Comparison of ENCODE assay signal across 17 mouse cellular contexts in the genomic region with DNA sequence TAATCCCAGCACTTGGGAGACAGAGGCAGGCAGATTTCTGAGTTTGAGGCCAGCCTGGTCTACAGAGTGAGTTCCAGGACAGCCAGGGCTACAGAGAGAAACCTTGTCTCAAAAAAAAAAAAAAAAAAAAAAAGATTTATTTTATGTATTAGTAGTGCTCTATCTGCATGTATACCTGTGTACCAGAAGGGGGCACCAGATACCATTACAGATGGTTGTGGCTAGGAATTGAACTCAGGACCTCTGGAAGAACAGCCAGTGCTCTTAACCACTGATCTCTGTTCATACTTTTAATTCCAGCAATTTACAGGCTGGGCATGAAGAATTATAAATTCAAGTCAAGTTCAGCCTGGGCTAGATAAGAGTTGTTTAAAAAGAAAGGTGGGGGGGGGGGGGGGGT. TPM values are rescaled to one million over a fixed set of nuclear protein-coding genes. Genes with fewer than 3 reads are reported as not detected.
A peak's percentile ranks its signal among the peaks of the same experiment; 100 is the strongest.
DNase-seq lines count a peak whose midpoint lies in the region; ATAC-seq and TF ChIP-seq lines count a peak whose summit lies in the region.
"Not testable (repeated sequence)": the region's sequence is repeated elsewhere in the genome, so short reads cannot be mapped to it uniquely, and the experiment has no call there.
"Had no signal": no experiment of that assay in that cellular context is flagged by ENCODE, and none has a peak within 500 bp of the region (broad histone marks: within the 10 kb centered on the region; RNA-seq: fewer than 3 reads in every experiment).

No protein-coding gene starts in this region.

- not testable (repeated sequence) for H3K27ac ChIP-seq in cortical plate, adult 2 months (ENCODE audit: insufficient read depth, low read length); heart, postnatal 0 days (ENCODE audit: low read depth); layer of hippocampus, adult 2 months; lung, postnatal 0 days (ENCODE audit: low read length); stomach, postnatal 0 days (replicated peaks)

- not testable (repeated sequence) for H3K4me2 ChIP-seq in heart, postnatal 0 days (ENCODE audit: low read depth, low read length); lung, postnatal 0 days (replicated peaks; ENCODE audit: low read depth, low read length); stomach, postnatal 0 days (replicated peaks; ENCODE audit: low read depth)

- TF ChIP-seq CTCF in cortical plate, adult 2 months (IDR thresholded peaks at IDR 0.05; ENCODE audit: extremely low read depth, insufficient read depth, low read length) = 0 out of 2 replicates have a peak, but pooled peaks have one; percentile 1
- peak; percentile 28 for TF ChIP-seq CTCF in heart, postnatal 0 days (IDR thresholded peaks at IDR 0.05; ENCODE audit: low read depth)
- TF ChIP-seq CTCF in layer of hippocampus, adult 2 months (conservative IDR thresholded peaks at IDR 0.05) = peak; percentile 63
- TF ChIP-seq CTCF in lung, postnatal 0 days (IDR thresholded peaks at IDR 0.05) = peak; percentile 49
- peak; percentile 54 for TF ChIP-seq CTCF in stomach, postnatal 0 days (IDR thresholded peaks at IDR 0.05; ENCODE audit: low read depth)

- H3K9me3 ChIP-seq in heart, postnatal 0 days (replicated peaks; ENCODE audit: control insufficient read depth, low read length); lung, postnatal 0 days (ENCODE audit: low read length); stomach, postnatal 0 days (ENCODE audit: control insufficient read depth, low read length): not testable (repeated sequence)

- TF ChIP-seq EP300 in heart, postnatal 0 days (IDR thresholded peaks at IDR 0.05; ENCODE audit: low read depth); lung, postnatal 0 days (IDR thresholded peaks at IDR 0.05); stomach, postnatal 0 days (optimal IDR thresholded peaks at IDR 0.05): not testable (repeated sequence)

- not testable (repeated sequence) for H3K9ac ChIP-seq in heart, postnatal 0 days (replicated peaks; ENCODE audit: low read depth, low read length); lung, postnatal 0 days (replicated peaks; ENCODE audit: low read depth); stomach, postnatal 0 days (ENCODE audit: low read length)

- H3K36me3 ChIP-seq in heart, postnatal 0 days (replicated peaks; ENCODE audit: control insufficient read depth, insufficient read depth, low read length); lung, postnatal 0 days (ENCODE audit: insufficient read depth, low read length); stomach, postnatal 0 days (ENCODE audit: control insufficient read depth, insufficient read depth, low read length): not testable (repeated sequence)

- DNase-seq in CD4-positive helper T cell, adult 2 months (ENCODE audit: low read depth, low spot score) = peak; percentile 46
- DNase-seq in NIH3T3 (ENCODE audit: low read depth) = peak; percentile 9
- not testable (repeated sequence) for DNase-seq in heart, postnatal 0 days (ENCODE audit: low spot score); layer of hippocampus, adult 2 months (ENCODE audit: low spot score in 2 of 2); lung, postnatal 0 days (ENCODE audit: low spot score); stomach, postnatal 0 days (ENCODE audit: low spot score)

- not testable (repeated sequence) for H3K4me3 ChIP-seq in cortical plate, adult 2 months (ENCODE audit: insufficient read depth, low read length); heart, postnatal 0 days (ENCODE audit: low read depth, low read length); layer of hippocampus, adult 2 months; lung, postnatal 0 days (ENCODE audit: low read depth, low read length); stomach, postnatal 0 days (ENCODE audit: low read depth, low read length)

- ATAC-seq in heart, postnatal 0 days (ENCODE audit: insufficient read depth, low read depth); lung, postnatal 0 days; stomach, postnatal 0 days (ENCODE audit: low FRiP score, low TSS enrichment): not testable (repeated sequence)

- not testable (repeated sequence) for H3K4me1 ChIP-seq in cortical plate, adult 2 months (ENCODE audit: control insufficient read depth, insufficient read depth, low read length); heart, postnatal 0 days (ENCODE audit: control insufficient read depth, insufficient read depth); lung, postnatal 0 days (ENCODE audit: insufficient read depth, low read depth, low read length); stomach, postnatal 0 days (replicated peaks; ENCODE audit: control insufficient read depth, insufficient read depth)

- not testable (repeated sequence) for TF ChIP-seq POLR2A in cortical plate, adult 2 months (IDR thresholded peaks at IDR 0.05; ENCODE audit: extremely low read depth, insufficient read depth, low read length)

- not testable (repeated sequence) for H3K27me3 ChIP-seq in heart, postnatal 0 days (ENCODE audit: control insufficient read depth, insufficient read depth, low read length); lung, postnatal 0 days (replicated peaks; ENCODE audit: insufficient read depth, low read length); stomach, postnatal 0 days (ENCODE audit: control insufficient read depth, insufficient read depth, low read length)

RNA-seq across cellular contexts. Expression of gene Rnf121, which starts 16.7 kb away (rescaled TPM):
- polyA plus RNA-seq in cortical plate, adult 2 months (2012; rRNA removed) = 55.9 and 59.4 TPM in 2 replicates
- 7.7 and 18.2 TPM in 2 replicates for total RNA-seq in heart, postnatal 0 days (2014; rRNA removed; ENCODE audit: low replicate concordance)
- polyA plus RNA-seq in heart, postnatal 0 days (2015; fragmentation: Nextera tagmentation; extraction: Ambion mirVana) = 10.7 and 12.7 TPM in 2 replicates
- total RNA-seq in layer of hippocampus, adult 2 months (2021) = 10 to 100 TPM; 44.3 to 47.4 TPM
- 16.2 and 18.2 TPM in 2 replicates for polyA plus RNA-seq in lung, postnatal 0 days (2015; fragmentation: Nextera tagmentation; extraction: Ambion mirVana)
- 18.0 and 18.7 TPM in 2 replicates for polyA plus RNA-seq in stomach, postnatal 0 days (2015; fragmentation: Nextera tagmentation; extraction: Ambion mirVana)

RNA-seq across cellular contexts. Expression of gene Xndc1, which starts 16.8 kb away (rescaled TPM):
- polyA plus RNA-seq in cortical plate, adult 2 months (2012; rRNA removed) = 38.4 and 43.8 TPM in 2 replicates
- total RNA-seq in heart, postnatal 0 days (2014; rRNA removed; ENCODE audit: low replicate concordance) = 13.1 and 13.8 TPM in 2 replicates
- polyA plus RNA-seq in heart, postnatal 0 days (2015; fragmentation: Nextera tagmentation; extraction: Ambion mirVana) = 7.7 and 7.8 TPM in 2 replicates
- 10 to 100 TPM; 29.2 to 33.7 TPM for total RNA-seq in layer of hippocampus, adult 2 months (2021)
- 6.2 and 7.8 TPM in 2 replicates for polyA plus RNA-seq in lung, postnatal 0 days (2015; fragmentation: Nextera tagmentation; extraction: Ambion mirVana)
- 7.8 and 8.9 TPM in 2 replicates for polyA plus RNA-seq in stomach, postnatal 0 days (2015; fragmentation: Nextera tagmentation; extraction: Ambion mirVana)

RNA-seq across cellular contexts. Expression of gene Xntrpc, which starts 17.0 kb away (rescaled TPM):
- polyA plus RNA-seq in cortical plate, adult 2 months (2012; rRNA removed) = 1.9 and 2.8 TPM in 2 replicates
- total RNA-seq in heart, postnatal 0 days (2014; rRNA removed; ENCODE audit: low replicate concordance) = not detected in 2 replicates
- 0.25 and 0.31 TPM in 2 replicates for polyA plus RNA-seq in heart, postnatal 0 days (2015; fragmentation: Nextera tagmentation; extraction: Ambion mirVana)
- total RNA-seq in layer of hippocampus, adult 2 months (2021) = 1 to 10 TPM; 2.3 to 2.9 TPM
- polyA plus RNA-seq in lung, postnatal 0 days (2015; fragmentation: Nextera tagmentation; extraction: Ambion mirVana) = 0.29 and 0.30 TPM in 2 replicates
- 0.25 and 0.27 TPM in 2 replicates for polyA plus RNA-seq in stomach, postnatal 0 days (2015; fragmentation: Nextera tagmentation; extraction: Ambion mirVana)

RNA-seq across cellular contexts. Expression of gene Il18bp, which starts 30.0 kb away (rescaled TPM):
- polyA plus RNA-seq in cortical plate, adult 2 months (2012; rRNA removed) = 11.8 and 12.7 TPM in 2 replicates
- 0.76 and 4.6 TPM in 2 replicates for total RNA-seq in heart, postnatal 0 days (2014; rRNA removed; ENCODE audit: low replicate concordance)
- polyA plus RNA-seq in heart, postnatal 0 days (2015; fragmentation: Nextera tagmentation; extraction: Ambion mirVana) = 2.3 and 2.4 TPM in 2 replicates
- 10 to 100 TPM in 1 of 2 experiments, 1 to 10 TPM in 1; 7.5 to 11.6 TPM for total RNA-seq in layer of hippocampus, adult 2 months (2021)
- polyA plus RNA-seq in lung, postnatal 0 days (2015; fragmentation: Nextera tagmentation; extraction: Ambion mirVana) = 2.2 and 2.5 TPM in 2 replicates
- 0.99 and 1.2 TPM in 2 replicates for polyA plus RNA-seq in stomach, postnatal 0 days (2015; fragmentation: Nextera tagmentation; extraction: Ambion mirVana)

RNA-seq across cellular contexts. Expression of gene Trpc2, which starts 34.4 kb away (rescaled TPM):
- 0.53 and 2.0 TPM in 2 replicates for polyA plus RNA-seq in cortical plate, adult 2 months (2012; rRNA removed)
- total RNA-seq in heart, postnatal 0 days (2014; rRNA removed; ENCODE audit: low replicate concordance) = 1.1 and 1.2 TPM in 2 replicates
- not detected in 2 replicates for polyA plus RNA-seq in heart, postnatal 0 days (2015; fragmentation: Nextera tagmentation; extraction: Ambion mirVana)
- total RNA-seq in layer of hippocampus, adult 2 months (2021) = 1 to 10 TPM; 1.1 to 2.4 TPM
- not detected in 2 replicates for polyA plus RNA-seq in lung, postnatal 0 days (2015; fragmentation: Nextera tagmentation; extraction: Ambion mirVana)
- polyA plus RNA-seq in stomach, postnatal 0 days (2015; fragmentation: Nextera tagmentation; extraction: Ambion mirVana) = 0.11 TPM in 1 of 2 replicates, not detected in the other
- polyA plus RNA-seq: embryonic facial prominence, embryonic 14.5 days; forebrain, embryonic 13.5 days; gonadal fat pad, adult 2 months; heart, embryonic 11.5 days; hindbrain, embryonic 10.5 days; hindbrain, embryonic 16.5 days; large intestine, adult 2 months; limb, embryonic 15.5 days; midbrain, embryonic 13.5 days; testis, adult 2 months had no signal

Comparison
In these comparisons a context has a peak if more than half of its experiments do, and no peak if none do; other contexts are left out.
1. CTCF ChIP-seq: peak in every context shown above with its lines; median percentile 63 in layer of hippocampus, adult 2 months; 54 in stomach, postnatal 0 days; 49 in lung, postnatal 0 days; 28 in heart, postnatal 0 days; 1 in cortical plate, adult 2 months.